Mouse (Mus musculus) forelimb bud, embryonic 11.5 days (tissue): Measurements from ENCODE around the gene Commd9.

ENCODE experiments used
- DNase-seq: peaks from one replicate; pipeline ENCODE4 v3.0.0-alpha.2; 2012; ENCODE audit warnings: low read depth, low spot score

The Commd9 gene

DNA sequence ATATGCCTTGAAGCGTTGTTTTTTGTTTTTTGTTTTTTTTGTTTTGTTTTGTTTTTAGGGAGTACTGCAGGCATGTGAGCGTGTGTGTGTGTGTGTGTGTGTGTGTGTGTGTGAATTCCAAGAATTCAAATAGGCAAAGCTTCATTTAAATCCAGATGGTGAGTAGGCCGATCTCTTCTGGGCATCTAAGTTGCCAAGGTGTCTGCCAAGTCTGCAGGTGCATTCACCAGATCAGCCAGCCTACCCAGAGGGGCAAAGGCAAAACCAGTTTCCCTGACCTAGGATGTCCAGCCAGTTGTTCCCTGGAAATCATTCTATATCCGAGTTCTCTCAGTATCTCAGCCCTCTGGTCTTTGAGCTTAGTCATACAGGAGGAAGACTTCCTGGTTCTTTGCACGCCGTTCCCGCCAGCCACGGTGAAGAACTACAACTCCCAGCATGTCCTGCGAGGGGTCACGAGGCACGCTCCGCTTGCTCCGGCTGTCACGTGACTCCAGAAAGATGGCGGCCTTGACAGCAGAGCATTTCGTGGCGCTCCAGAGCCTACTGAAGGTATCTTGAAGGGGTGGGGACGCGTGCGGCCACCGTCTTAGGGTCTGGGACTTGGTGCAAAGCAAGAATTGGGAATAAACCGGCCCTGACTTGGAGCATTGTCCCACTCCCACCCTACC is at the start of gene Commd9:
Gene Commd9, plus strand, starts transcription at position 480 of the 671 bp plus-strand sequence.
- peak; percentile 88 for DNase-seq

DNA sequence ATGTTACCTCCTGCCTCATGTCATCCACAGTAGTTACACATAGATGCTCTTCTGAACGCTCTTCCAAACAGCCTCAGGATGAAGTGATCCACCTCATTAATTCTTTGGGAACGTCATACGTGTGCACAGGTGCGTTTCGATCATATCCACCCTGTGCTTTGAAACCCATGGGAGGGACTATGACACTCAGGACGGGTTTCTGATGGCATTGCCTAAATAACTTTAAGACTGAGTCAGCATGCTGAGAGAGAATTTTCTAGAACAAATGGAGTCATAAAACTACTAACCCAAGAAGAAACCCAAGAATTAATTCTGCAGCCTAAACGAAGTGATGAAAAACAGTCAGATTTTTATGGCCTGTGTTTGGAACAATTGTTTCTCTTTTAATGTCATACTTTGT is 43.3 kb upstream of the Commd9 start:
- DNase-seq: no peak

- DNase-seq: no peak
Measured at GRCm38 (mm10) chr2:101854792-101855191, 31.3 kb upstream of the Commd9 start.

GRCm38 (mm10) chr2:101856174-101856573 is 29.9 kb upstream of the Commd9 start:
- no peak for DNase-seq

- no peak for DNase-seq
Measured at GRCm38 (mm10) chr2:101860920-101861485, 25.0 kb upstream of the Commd9 start.

DNA sequence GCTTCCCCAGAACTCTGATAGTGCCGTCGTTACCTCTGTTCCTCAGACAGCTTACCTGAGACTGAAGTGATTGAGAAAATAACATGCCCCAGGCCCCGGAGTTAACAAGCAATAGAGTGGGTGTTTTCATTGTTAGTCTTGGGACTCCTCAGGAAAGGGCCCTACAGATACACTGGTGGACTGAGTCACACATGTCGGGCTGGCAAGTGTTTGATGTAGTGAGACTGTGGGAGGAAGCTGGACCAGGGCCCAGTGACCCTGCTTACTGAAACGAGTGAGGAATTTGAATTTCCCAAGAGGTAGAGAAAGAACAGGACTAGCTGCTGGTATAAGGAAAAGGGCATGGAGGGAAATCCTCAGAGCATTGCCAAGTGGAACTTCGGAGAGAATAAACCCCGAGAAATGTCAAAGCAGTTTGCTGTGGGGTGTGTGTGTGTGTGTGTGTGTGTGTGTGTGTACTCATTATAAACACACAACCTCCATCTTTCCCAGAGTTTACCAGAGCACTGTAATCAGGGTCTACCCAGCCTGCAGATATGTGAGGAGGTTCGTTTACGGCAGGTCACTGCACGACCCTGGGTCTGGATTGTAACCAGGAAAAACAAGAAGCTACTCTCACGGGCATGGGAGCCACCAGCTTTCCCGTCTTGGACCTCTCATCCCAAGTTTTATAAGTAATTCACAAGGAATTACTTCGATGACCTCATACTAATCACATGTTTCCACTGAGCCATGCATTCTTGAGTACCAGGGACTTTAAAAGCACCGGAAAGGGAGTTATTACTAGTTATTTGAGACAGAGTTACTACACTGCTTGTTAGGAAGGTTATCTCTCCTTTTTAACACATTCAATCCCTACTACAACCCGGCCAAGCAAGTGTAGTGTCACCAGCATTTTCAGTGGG is 23.6 kb upstream of the Commd9 start:
- DNase-seq: no peak

DNA sequence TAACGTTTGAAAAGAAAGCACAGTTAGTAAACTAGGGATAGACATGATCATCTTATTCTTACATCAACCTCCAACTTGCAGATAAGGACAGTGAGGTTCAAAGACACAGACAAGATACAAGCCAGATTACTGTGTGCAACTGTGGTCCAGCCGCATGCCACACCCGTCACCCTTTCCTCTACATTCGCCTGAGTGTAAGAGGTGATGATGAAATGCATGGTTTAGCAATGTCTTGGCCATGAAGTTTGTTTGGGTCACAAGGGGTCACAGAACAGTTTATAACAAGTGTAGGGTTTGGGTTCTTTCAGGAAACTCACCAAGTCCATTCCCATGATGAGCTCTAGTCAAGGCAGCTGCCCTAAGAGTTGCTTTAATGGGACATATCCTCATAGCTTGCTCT is 17.4 kb upstream of the Commd9 start:
- no peak for DNase-seq

- DNase-seq: peak; percentile 69
Measured at GRCm38 (mm10) chr2:101871179-101871578, 14.9 kb upstream of the Commd9 start.

GRCm38 (mm10) chr2:101881471-101882162 is 4.4 kb upstream of the Commd9 start:
- no peak for DNase-seq

DNA sequence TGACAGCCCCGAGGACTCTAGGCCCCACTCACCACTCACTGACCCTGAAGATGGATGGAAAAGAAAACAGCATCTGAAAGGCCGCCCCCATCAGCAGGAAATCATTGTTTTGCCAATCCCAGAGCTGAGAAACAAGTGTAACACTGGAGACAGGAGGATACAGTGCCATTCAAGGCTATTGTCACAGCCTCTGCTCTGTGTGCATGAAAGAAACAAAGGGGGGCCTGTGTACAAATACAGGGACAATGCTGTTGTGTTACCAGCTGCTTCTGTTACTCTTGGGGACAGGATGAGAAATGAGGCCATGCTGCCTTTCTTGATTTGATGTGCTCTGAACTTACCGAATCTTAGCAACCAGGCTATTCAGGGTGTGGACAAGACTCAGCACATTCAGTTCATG is 3.0 kb upstream of the Commd9 start, which contains the start of gene Prr5l:
Gene Prr5l, minus strand, starts transcription at position 30 of the 400 bp plus-strand sequence.
- DNase-seq: no peak

DNA sequence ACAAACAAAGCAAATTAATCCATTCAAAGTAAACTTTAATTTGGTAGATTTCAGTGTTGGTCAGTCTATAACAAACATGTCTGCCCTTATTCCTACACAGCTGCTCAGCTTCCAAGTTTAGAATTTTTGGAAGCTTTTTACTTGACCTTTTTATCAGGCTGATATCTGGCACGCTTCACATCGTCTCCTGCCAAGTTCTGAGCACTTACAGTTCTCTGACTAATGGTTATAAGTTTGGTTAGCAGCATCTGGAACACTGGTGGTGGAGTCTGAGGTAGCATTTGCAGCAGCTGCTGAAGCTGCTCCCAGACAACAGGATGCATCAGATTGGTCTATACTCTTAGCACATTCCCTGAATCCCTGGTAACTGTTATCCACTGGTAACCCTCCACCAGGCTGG is 1.8 kb upstream of the Commd9 start:
- DNase-seq: no peak

GRCm38 (mm10) chr2:101888886-101889285 is 2.8 kb downstream of the Commd9 start:
- DNase-seq: no peak

GRCm38 (mm10) chr2:101891143-101891542 is 5.1 kb downstream of the Commd9 start:
- DNase-seq: no peak

DNA sequence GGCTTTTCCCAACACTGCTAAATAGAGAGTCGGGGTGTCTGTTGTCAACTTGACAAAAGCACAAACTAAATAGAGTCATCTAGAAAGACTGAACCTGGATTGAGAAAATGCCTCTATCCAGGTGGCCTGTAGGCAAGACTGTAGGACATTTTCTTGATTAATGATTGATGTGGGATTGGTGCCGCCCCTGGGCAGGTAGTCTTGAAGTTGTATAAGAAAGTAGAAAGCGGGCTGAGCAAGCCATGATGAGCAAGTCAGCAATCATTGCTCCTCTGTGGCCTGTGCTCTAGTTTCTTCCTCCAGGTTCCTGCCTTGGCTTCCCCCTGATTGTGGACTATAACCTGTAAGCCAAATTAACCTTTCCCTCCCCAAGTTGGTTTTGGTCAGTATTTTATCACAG is 8.1 kb downstream of the Commd9 start:
- DNase-seq: no peak

DNA sequence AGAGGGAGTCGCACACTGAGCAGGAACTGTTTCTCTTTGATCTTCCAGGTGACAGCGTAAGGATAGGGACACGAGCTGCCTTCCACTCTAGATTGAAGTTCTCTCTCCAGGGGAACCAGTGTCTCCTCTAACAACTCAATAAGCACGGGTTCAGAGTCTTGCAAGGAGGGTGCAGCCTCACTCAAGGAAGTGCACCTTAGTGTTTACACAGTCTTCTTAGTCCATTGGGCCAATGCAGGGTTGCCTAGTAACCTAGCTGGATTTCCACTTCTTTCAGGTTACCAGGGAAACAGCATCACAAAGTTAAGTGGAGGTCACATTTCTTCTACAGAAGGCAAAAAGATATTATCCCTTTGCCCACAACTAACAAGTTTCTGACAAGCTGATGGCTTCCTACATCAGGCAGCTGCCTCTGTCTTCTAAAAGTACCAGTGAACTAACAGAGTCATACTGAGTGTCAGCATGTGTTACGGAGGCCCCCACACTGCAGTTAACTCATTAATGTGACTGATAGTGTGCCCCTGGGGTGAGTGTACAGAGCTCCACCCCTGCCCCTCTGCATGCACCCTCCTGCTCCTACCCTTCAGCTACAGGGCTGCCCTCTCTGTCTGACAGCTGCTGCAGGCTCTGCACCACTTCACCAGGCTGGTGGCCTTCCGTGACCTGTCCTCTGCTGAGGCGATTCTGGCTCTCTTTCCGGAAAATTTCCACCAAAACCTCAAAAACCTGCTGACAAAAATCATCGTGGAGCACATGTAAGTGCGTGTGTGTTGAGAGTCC is 10.6 kb downstream of the Commd9 start:
- DNase-seq: no peak

DNA sequence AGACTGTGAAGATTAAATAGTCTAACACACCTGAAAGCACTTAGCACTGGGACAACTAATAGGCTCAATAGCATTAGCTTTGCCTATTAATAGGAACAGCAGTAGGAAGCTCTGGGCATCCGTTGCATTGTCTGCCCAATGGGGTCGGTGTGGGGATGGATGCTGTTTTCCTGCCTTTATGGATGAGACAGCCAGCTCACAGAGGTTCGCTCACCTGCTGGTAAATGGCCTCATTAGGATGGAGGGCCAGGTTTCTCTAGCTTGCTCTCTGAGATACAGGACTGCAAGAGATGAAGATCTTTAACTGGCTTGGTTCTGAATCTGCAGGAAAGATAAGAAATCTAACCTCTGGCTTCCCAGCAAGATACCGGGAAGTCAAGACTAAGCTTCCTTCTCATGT is 16.1 kb downstream of the Commd9 start:
- no peak for DNase-seq

- DNase-seq: peak; percentile 92
Measured at GRCm38 (mm10) chr2:101905534-101906378, 19.7 kb downstream of the Commd9 start.

DNA sequence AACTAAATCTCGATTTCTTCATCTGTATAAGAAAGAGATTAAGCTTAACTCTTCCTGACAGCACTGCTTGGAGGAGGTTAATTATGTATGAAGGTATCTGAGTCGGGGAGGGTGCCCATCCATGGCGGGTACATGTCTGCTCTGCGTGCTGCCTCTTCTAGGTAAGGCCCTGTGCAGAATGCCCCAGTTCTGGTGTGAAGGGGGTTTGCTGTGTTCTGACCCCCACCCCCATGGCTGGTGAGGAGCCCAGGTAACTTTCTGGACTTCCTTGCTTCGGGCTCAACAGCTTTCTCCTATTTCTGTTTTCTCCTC is 20.3 kb downstream of the Commd9 start:
- DNase-seq: no peak

GRCm38 (mm10) chr2:101907386-101908022 is 21.5 kb downstream of the Commd9 start:
- no peak for DNase-seq

DNA sequence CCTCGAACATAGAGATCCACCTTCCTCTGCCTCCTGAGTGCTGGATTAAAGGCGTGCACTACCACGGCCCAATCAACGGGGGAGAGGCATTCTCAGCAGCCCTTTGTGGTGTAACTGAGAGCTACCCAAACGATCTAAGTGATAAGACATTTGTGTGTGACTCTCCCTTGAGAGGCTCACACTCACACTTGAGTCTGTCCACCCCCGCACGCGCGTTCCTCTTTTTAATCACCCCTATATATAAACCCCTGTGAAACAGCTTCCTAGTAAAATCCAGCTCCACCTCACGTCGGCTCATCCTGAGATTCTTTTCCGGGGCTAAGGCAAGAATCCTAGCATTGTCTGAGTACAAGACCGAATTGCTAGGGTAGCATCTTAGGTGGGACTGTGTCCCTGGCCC is 22.7 kb downstream of the Commd9 start:
- DNase-seq: no peak
